Comparison of ENCODE assay signal across 9 mouse cellular contexts in genomic region chr7:126761529-126762067, GRCm38 (mm10). TPM values are rescaled to one million over a fixed set of nuclear protein-coding genes. Genes with fewer than 3 reads are reported as not detected.
DNase-seq lines count a peak whose midpoint lies in the region; ATAC-seq and TF ChIP-seq lines count a peak whose summit lies in the region.
"Had no signal": no experiment of that assay in that cellular context is flagged by ENCODE, and none has a peak within 500 bp of the region (broad histone marks: within the 10 kb centered on the region; RNA-seq: fewer than 3 reads in every experiment).

No protein-coding gene starts in this region.

- TF ChIP-seq CTCF in lung, postnatal 0 days (IDR thresholded peaks at IDR 0.05): no peak
- TF ChIP-seq CTCF in lung, adult 2 months (IDR thresholded peaks at IDR 0.05; ENCODE audit: insufficient read depth, low read length): no peak
- no peak for TF ChIP-seq CTCF in small intestine, adult 2 months (IDR thresholded peaks at IDR 0.05; ENCODE audit: extremely low read depth, insufficient read length, insufficient replicate concordance, low read depth, low read length)

- TF ChIP-seq POLR2A in lung, adult 2 months (IDR thresholded peaks at IDR 0.05; ENCODE audit: borderline replicate concordance, extremely low read depth, low read depth, low read length): no peak
- peak; percentile 58; the same call in 1 of the 2 replicates for TF ChIP-seq POLR2A in small intestine, adult 2 months (IDR thresholded peaks at IDR 0.05; ENCODE audit: low read depth, low read length)

- H3K4me2 ChIP-seq in lung, postnatal 0 days (replicated peaks; ENCODE audit: low read depth, low read length): peak overlapping the region; percentile 92
- peak overlapping the region; percentile 78 for H3K4me2 ChIP-seq in intestine, embryonic 16.5 days (ENCODE audit: low read depth, low read length)

- no peak overlapping the region for H3K4me3 ChIP-seq in lung, postnatal 0 days (ENCODE audit: low read depth, low read length)
- no peak overlapping the region for H3K4me3 ChIP-seq in lung, adult 2 months (replicated peaks; ENCODE audit: extremely low read depth, low read depth, low read length)
- H3K4me3 ChIP-seq in intestine, embryonic 16.5 days (ENCODE audit: low read length): peak overlapping the region; percentile 67
- H3K4me3 ChIP-seq in small intestine, adult 2 months (ENCODE audit: low read depth, low read length): peak overlapping the region; percentile 47

- ATAC-seq in lung, postnatal 0 days: no peak
- peak; percentile 39 for ATAC-seq in intestine, embryonic 16.5 days
- ATAC-seq in cerebellum, adult (ENCODE audit: insufficient number of reproducible peaks, low FRiP score, low TSS enrichment): no peak
- no peak for ATAC-seq in monocyte, adult 5-6 weeks (replicated peaks; ENCODE audit: insufficient number of reproducible peaks, low FRiP score, low TSS enrichment, poor library complexity, severe bottlenecking)

- H3K9me3 ChIP-seq in lung, postnatal 0 days (ENCODE audit: low read length): no peaks in the 10 kb centered on the region
- no peaks in the 10 kb centered on the region for H3K9me3 ChIP-seq in intestine, embryonic 16.5 days (ENCODE audit: control insufficient read depth, low read length)

- peak; percentile 27; the same call in 1 of the 2 replicates for TF ChIP-seq EP300 in lung, postnatal 0 days (IDR thresholded peaks at IDR 0.05)

- peaks cover 19% of the 10 kb centered on the region for H3K4me1 ChIP-seq in lung, postnatal 0 days (ENCODE audit: insufficient read depth, low read depth, low read length)
- peaks cover 22% of the 10 kb centered on the region for H3K4me1 ChIP-seq in lung, adult 2 months (ENCODE audit: control insufficient read depth, insufficient read depth, low read length)
- H3K4me1 ChIP-seq in intestine, embryonic 16.5 days (ENCODE audit: control insufficient read depth, insufficient read depth, low read length): peaks cover 39% of the 10 kb centered on the region
- H3K4me1 ChIP-seq in small intestine, adult 2 months (ENCODE audit: control insufficient read depth, insufficient read depth, insufficient read length, low read length): peaks cover 17% of the 10 kb centered on the region

- H3K36me3 ChIP-seq in lung, postnatal 0 days (ENCODE audit: insufficient read depth, low read length): peaks cover 30% of the 10 kb centered on the region; the same call in 1 of the 2 replicates
- H3K36me3 ChIP-seq in intestine, embryonic 16.5 days (ENCODE audit: control insufficient read depth, insufficient read depth, low read length): peaks cover 30% of the 10 kb centered on the region
- peaks cover 41% of the 10 kb centered on the region for H3K36me3 ChIP-seq in small intestine, adult 2 months (ENCODE audit: control insufficient read depth, insufficient read depth, low read length)

- no peaks in the 10 kb centered on the region for H3K27me3 ChIP-seq in lung, postnatal 0 days (replicated peaks; ENCODE audit: insufficient read depth, low read length)
- H3K27me3 ChIP-seq in intestine, embryonic 16.5 days (replicated peaks; ENCODE audit: control insufficient read depth, insufficient read depth, low read length): no peaks in the 10 kb centered on the region
- H3K27me3 ChIP-seq in small intestine, adult 2 months (ENCODE audit: control insufficient read depth, insufficient read depth, low read length): no peaks in the 10 kb centered on the region

- H3K27ac ChIP-seq in lung, postnatal 0 days (ENCODE audit: low read length): peak overlapping the region; percentile 98
- peak overlapping the region; percentile 99 for H3K27ac ChIP-seq in intestine, embryonic 16.5 days (ENCODE audit: low read length)
- H3K27ac ChIP-seq in small intestine, adult 2 months (ENCODE audit: insufficient read depth, low read depth, low read length): peak overlapping the region; percentile 100

- 43% methylated on average over 6 of the region's 6 CpGs for WGBS in lung, postnatal 0 days
- 37% methylated on average over 6 of the region's 6 CpGs for WGBS in lung, adult 2 months
- 40% methylated on average over 6 of the region's 6 CpGs for WGBS in intestine, embryonic 16.5 days
- 13% methylated on average over 6 of the region's 6 CpGs for WGBS in small intestine, adult 2 months

- DNase-seq in cerebellum, adult 11-12 months: peak; percentile 25
- no peak for DNase-seq in cerebellum, adult 11 months
- DNase-seq in lung, postnatal 0 days (ENCODE audit: low spot score): peak; percentile 59
- no peak for DNase-seq in lung, adult 2 months
- DNase-seq: kidney, adult 9 months had no signal

- no peak overlapping the region for H3K9ac ChIP-seq in lung, postnatal 0 days (replicated peaks; ENCODE audit: low read depth)
- peak overlapping the region; percentile 88 for H3K9ac ChIP-seq in intestine, embryonic 16.5 days (ENCODE audit: low read depth, low read length)

RNA-seq across cellular contexts. Expression of gene Mapk3, which starts 2.2 kb away (rescaled TPM):
- 180 and 183 TPM in 2 replicates for polyA plus RNA-seq in lung, postnatal 0 days (2015; fragmentation: Nextera tagmentation; extraction: Ambion mirVana)
- 500 and 548 TPM in 2 replicates for polyA plus RNA-seq in lung, adult 2 months (2012; rRNA removed)
- polyA plus RNA-seq in intestine, embryonic 16.5 days (2015; fragmentation: Nextera tagmentation; extraction: Ambion mirVana): 122 and 126 TPM in 2 replicates
- polyA plus RNA-seq in small intestine, adult 2 months (2012; rRNA removed): 208 and 472 TPM in 2 replicates
- 40.9 to 55.3 TPM (median 48.6 TPM) in 3 replicates for total RNA-seq in monocyte, adult 5-6 weeks (2017)

RNA-seq across cellular contexts. Expression of gene Gdpd3, which starts 4.5 kb away (rescaled TPM):
- 3.4 and 4.1 TPM in 2 replicates for polyA plus RNA-seq in lung, postnatal 0 days (2015; fragmentation: Nextera tagmentation; extraction: Ambion mirVana)
- polyA plus RNA-seq in lung, adult 2 months (2012; rRNA removed): 18.4 and 35.7 TPM in 2 replicates
- polyA plus RNA-seq in intestine, embryonic 16.5 days (2015; fragmentation: Nextera tagmentation; extraction: Ambion mirVana): 1.4 and 2.1 TPM in 2 replicates
- 5.0 and 24.4 TPM in 2 replicates for polyA plus RNA-seq in small intestine, adult 2 months (2012; rRNA removed)
- 18.3 to 26.4 TPM (median 23.7 TPM) in 3 replicates for total RNA-seq in monocyte, adult 5-6 weeks (2017)

RNA-seq across cellular contexts. Expression of gene Ypel3, which starts 15.2 kb away (rescaled TPM):
- 325 and 340 TPM in 2 replicates for polyA plus RNA-seq in lung, postnatal 0 days (2015; fragmentation: Nextera tagmentation; extraction: Ambion mirVana)
- polyA plus RNA-seq in lung, adult 2 months (2012; rRNA removed): 390 and 597 TPM in 2 replicates
- 59.5 and 61.5 TPM in 2 replicates for polyA plus RNA-seq in intestine, embryonic 16.5 days (2015; fragmentation: Nextera tagmentation; extraction: Ambion mirVana)
- 153 and 244 TPM in 2 replicates for polyA plus RNA-seq in small intestine, adult 2 months (2012; rRNA removed)
- total RNA-seq in monocyte, adult 5-6 weeks (2017): 139 to 175 TPM (median 161 TPM) in 3 replicates

RNA-seq across cellular contexts. Expression of gene Tbx6, which starts 19.7 kb away (rescaled TPM):
- polyA plus RNA-seq in lung, postnatal 0 days (2015; fragmentation: Nextera tagmentation; extraction: Ambion mirVana): 0.56 and 0.74 TPM in 2 replicates
- 8.7 and 9.5 TPM in 2 replicates for polyA plus RNA-seq in lung, adult 2 months (2012; rRNA removed)
- 0.36 and 0.37 TPM in 2 replicates for polyA plus RNA-seq in intestine, embryonic 16.5 days (2015; fragmentation: Nextera tagmentation; extraction: Ambion mirVana)
- polyA plus RNA-seq in small intestine, adult 2 months (2012; rRNA removed): 1.4 and 2.4 TPM in 2 replicates
- total RNA-seq in monocyte, adult 5-6 weeks (2017): 2.0 to 3.8 TPM (median 2.2 TPM) in 3 replicates

RNA-seq across cellular contexts. Expression of gene Ppp4c, which starts 30.7 kb away (rescaled TPM):
- polyA plus RNA-seq in lung, postnatal 0 days (2015; fragmentation: Nextera tagmentation; extraction: Ambion mirVana): 150 and 151 TPM in 2 replicates
- polyA plus RNA-seq in lung, adult 2 months (2012; rRNA removed): 135 and 156 TPM in 2 replicates
- polyA plus RNA-seq in intestine, embryonic 16.5 days (2015; fragmentation: Nextera tagmentation; extraction: Ambion mirVana): 213 and 215 TPM in 2 replicates
- polyA plus RNA-seq in small intestine, adult 2 months (2012; rRNA removed): 101 and 199 TPM in 2 replicates
- total RNA-seq in monocyte, adult 5-6 weeks (2017): 235 to 253 TPM (median 240 TPM) in 3 replicates

Comparison
In these comparisons a context has a peak if more than half of its experiments do, and no peak if none do; other contexts are left out.
1. DNase-seq: peak in cerebellum, adult 11-12 months (single experiment) and lung, postnatal 0 days (single experiment); none in cerebellum, adult 11 months (single experiment) and lung, adult 2 months (single experiment).
2. H3K4me3 ChIP-seq: peak in intestine, embryonic 16.5 days (single experiment) and small intestine, adult 2 months (single experiment); none in lung, postnatal 0 days (single experiment) and lung, adult 2 months (single experiment).
3. Peak in every context shown above with its lines, with median percentiles within 50 percentile points of each other: H3K27ac ChIP-seq.